Mouse (Mus musculus): Measurements from ENCODE around the gene Slpi. TPM values are rescaled to one million over a fixed set of nuclear protein-coding genes. Genes with fewer than 3 reads are reported as not detected.
"Not testable (repeated sequence)": the region's sequence is repeated elsewhere in the genome, so short reads cannot be mapped to it uniquely, and the experiment has no call there.

The Slpi gene
- polyA plus RNA-seq, 1 experiment, result 2.1 TPM

- Histone ChIP-seq H3K4me1 (ENCODE audit: control insufficient read depth, insufficient read depth, low read length) (no peaks in the 10 kb centered on the region), H3K4me3 (ENCODE audit: insufficient read depth, low read length) (no peak overlapping the region), H3K27ac (ENCODE audit: insufficient read depth, low read depth, low read length) (no peak overlapping the region)
- TF ChIP-seq CTCF (IDR thresholded peaks at IDR 0.05; ENCODE audit: low read depth, low read length), result no peak
- no peak for TF ChIP-seq POLR2A (IDR thresholded peaks at IDR 0.05; ENCODE audit: borderline replicate concordance, low read depth, low read length)
These were observed 67.9 kb downstream of the Slpi start for GRCm38 (mm10) chr2:164320983-164321382.

GRCm38 (mm10) chr2:164316451-164316850, 72.4 kb downstream of the Slpi start, which contains the start of gene Svs6:
Gene Svs6, plus strand, starts transcription at chr2:164316751.
- H3K4me1 ChIP-seq (ENCODE audit: control insufficient read depth, insufficient read depth, low read length); H3K27ac ChIP-seq (ENCODE audit: insufficient read depth, low read depth, low read length); H3K4me3 ChIP-seq (ENCODE audit: insufficient read depth, low read length): not testable (repeated sequence)

- H3K27ac ChIP-seq (ENCODE audit: insufficient read depth, low read depth, low read length); H3K4me1 ChIP-seq (ENCODE audit: control insufficient read depth, insufficient read depth, low read length); H3K4me3 ChIP-seq (ENCODE audit: insufficient read depth, low read length): not testable (repeated sequence)
These were observed 73.4 kb downstream of the Slpi start for GRCm38 (mm10) chr2:164315460-164315859.

- H3K27ac ChIP-seq (ENCODE audit: insufficient read depth, low read depth, low read length), result no peak overlapping the region
- H3K4me1 ChIP-seq (ENCODE audit: control insufficient read depth, insufficient read depth, low read length), result no peaks in the 10 kb centered on the region
These were observed 76.3 kb downstream of the Slpi start for GRCm38 (mm10) chr2:164312599-164312998.

More at GRCm38 (mm10) chr2:164312599-164312998, 76.3 kb downstream of the Slpi start:
- no peak for TF ChIP-seq POLR2A (IDR thresholded peaks at IDR 0.05; ENCODE audit: borderline replicate concordance, low read depth, low read length)
- TF ChIP-seq CTCF (IDR thresholded peaks at IDR 0.05; ENCODE audit: low read depth, low read length), result no peak
- H3K4me3 ChIP-seq (ENCODE audit: insufficient read depth, low read length), result no peak overlapping the region

Other genes with a start within 250 kb of the Slpi start
- not detected in 2 replicates for gene Kcns1, start 218.0 kb downstream of the Slpi start, polyA plus RNA-seq (2012; ENCODE audit: insufficient read depth, insufficient read length, missing spikeins)
- not detected in 2 replicates for gene Wfdc5, start 206.4 kb downstream of the Slpi start, polyA plus RNA-seq (2012; ENCODE audit: insufficient read depth, insufficient read length, missing spikeins)
- gene Wfdc12, start 198.5 kb downstream of the Slpi start, polyA plus RNA-seq (2012; ENCODE audit: insufficient read depth, insufficient read length, missing spikeins), result not detected in 2 replicates
- gene Wfdc15a, start 189.0 kb downstream of the Slpi start, polyA plus RNA-seq (2012; ENCODE audit: insufficient read depth, insufficient read length, missing spikeins), result not detected in 2 replicates
- gene Wfdc15b, start 167.4 kb downstream of the Slpi start, polyA plus RNA-seq (2012; ENCODE audit: insufficient read depth, insufficient read length, missing spikeins), result not detected in 2 replicates
- not detected in 2 replicates for gene Svs2, start 150.6 kb downstream of the Slpi start, polyA plus RNA-seq (2012; ENCODE audit: insufficient read depth, insufficient read length, missing spikeins)
- gene Svs3b, start 132.5 kb downstream of the Slpi start, polyA plus RNA-seq (2012; ENCODE audit: insufficient read depth, insufficient read length, missing spikeins), result not detected in 2 replicates
- gene Svs4, start 110.6 kb downstream of the Slpi start, polyA plus RNA-seq (2012; ENCODE audit: insufficient read depth, insufficient read length, missing spikeins), result not detected in 2 replicates
- gene Svs3a, start 99.8 kb downstream of the Slpi start, polyA plus RNA-seq (2012; ENCODE audit: insufficient read depth, insufficient read length, missing spikeins), result not detected in 2 replicates
- not detected in 2 replicates for gene Svs6, start 72.3 kb downstream of the Slpi start, polyA plus RNA-seq (2012; ENCODE audit: insufficient read depth, insufficient read length, missing spikeins)
- not detected in 2 replicates for gene Svs5, start 56.4 kb downstream of the Slpi start, polyA plus RNA-seq (2012; ENCODE audit: insufficient read depth, insufficient read length, missing spikeins)
- not detected in 2 replicates for gene Rbpjl, start 14.0 kb upstream of the Slpi start, polyA plus RNA-seq (2012; ENCODE audit: insufficient read depth, insufficient read length, missing spikeins)
- not detected in 2 replicates for gene Matn4, start 16.1 kb upstream of the Slpi start, polyA plus RNA-seq (2012; ENCODE audit: insufficient read depth, insufficient read length, missing spikeins)
- 125 and 132 TPM in 2 replicates for gene Sdc4, start 54.8 kb upstream of the Slpi start, polyA plus RNA-seq (2012; ENCODE audit: insufficient read depth, insufficient read length, missing spikeins)
- 33.3 and 33.9 TPM in 2 replicates for gene Sys1, start 67.9 kb upstream of the Slpi start, polyA plus RNA-seq (2012; ENCODE audit: insufficient read depth, insufficient read length, missing spikeins)
- not detected in 2 replicates for gene Gm20458, start 71.9 kb upstream of the Slpi start, polyA plus RNA-seq (2012; ENCODE audit: insufficient read depth, insufficient read length, missing spikeins)
- not detected in 2 replicates for gene Trp53tg5, start 84.6 kb upstream of the Slpi start, polyA plus RNA-seq (2012; ENCODE audit: insufficient read depth, insufficient read length, missing spikeins)
- 67.6 and 75.8 TPM in 2 replicates for gene Dbndd2, start 97.0 kb upstream of the Slpi start, polyA plus RNA-seq (2012; ENCODE audit: insufficient read depth, insufficient read length, missing spikeins)
- gene Pigt, start 108.4 kb upstream of the Slpi start, polyA plus RNA-seq (2012; ENCODE audit: insufficient read depth, insufficient read length, missing spikeins), result 58.5 and 80.9 TPM in 2 replicates
- not detected in 2 replicates for gene Wfdc2, start 173.3 kb upstream of the Slpi start, polyA plus RNA-seq (2012; ENCODE audit: insufficient read depth, insufficient read length, missing spikeins)
- not detected in 2 replicates for gene Spint3, start 184.4 kb upstream of the Slpi start, polyA plus RNA-seq (2012; ENCODE audit: insufficient read depth, insufficient read length, missing spikeins)
- not detected in 2 replicates for gene Wfdc6a, start 196.4 kb upstream of the Slpi start, polyA plus RNA-seq (2012; ENCODE audit: insufficient read depth, insufficient read length, missing spikeins)
- not detected in 2 replicates for gene Eppin, start 204.5 kb upstream of the Slpi start, polyA plus RNA-seq (2012; ENCODE audit: insufficient read depth, insufficient read length, missing spikeins)
- gene Wfdc6b, start 224.4 kb upstream of the Slpi start, polyA plus RNA-seq (2012; ENCODE audit: insufficient read depth, insufficient read length, missing spikeins), result not detected in 2 replicates
- gene Wfdc8, start 224.5 kb upstream of the Slpi start, polyA plus RNA-seq (2012; ENCODE audit: insufficient read depth, insufficient read length, missing spikeins), result not detected in 2 replicates
- gene Wfdc16, start 249.7 kb upstream of the Slpi start, polyA plus RNA-seq (2012; ENCODE audit: insufficient read depth, insufficient read length, missing spikeins), result not detected in 2 replicates